Mouse (Mus musculus): ENCODE results near the gene Erbb3. TPM values are rescaled to one million over a fixed set of nuclear protein-coding genes. Genes with fewer than 3 reads are reported as not detected.
A peak's percentile ranks its signal among the peaks of the same experiment; 100 is the strongest.
"Not testable (repeated sequence)": the region's sequence is repeated elsewhere in the genome, so short reads cannot be mapped to it uniquely, and the experiment has no call there.

The Erbb3 gene
- polyA plus RNA-seq, 1 experiment from 2014 or later: 3.1 TPM

- Histone ChIP-seq H3K4me1 (peaks cover 38% of the 10 kb centered on the region), H3K36me3 (replicated peaks) (peaks cover 36% of the 10 kb centered on the region), H3K4me3 (peak overlapping the region; percentile 71), H3K27ac (peak overlapping the region; percentile 96)
- not testable (repeated sequence) for H3K27me3 ChIP-seq (ENCODE audit: poor library complexity, severe bottlenecking); DNase-seq (ENCODE audit: extremely low spot score, low spot score); H3K9me3 ChIP-seq
- WGBS: under 1% methylated on average over 30 of the region's 30 CpGs
Measured at GRCm38 (mm10) chr10:128548051-128548791, 41.2 kb downstream of the Erbb3 start.

DNA sequence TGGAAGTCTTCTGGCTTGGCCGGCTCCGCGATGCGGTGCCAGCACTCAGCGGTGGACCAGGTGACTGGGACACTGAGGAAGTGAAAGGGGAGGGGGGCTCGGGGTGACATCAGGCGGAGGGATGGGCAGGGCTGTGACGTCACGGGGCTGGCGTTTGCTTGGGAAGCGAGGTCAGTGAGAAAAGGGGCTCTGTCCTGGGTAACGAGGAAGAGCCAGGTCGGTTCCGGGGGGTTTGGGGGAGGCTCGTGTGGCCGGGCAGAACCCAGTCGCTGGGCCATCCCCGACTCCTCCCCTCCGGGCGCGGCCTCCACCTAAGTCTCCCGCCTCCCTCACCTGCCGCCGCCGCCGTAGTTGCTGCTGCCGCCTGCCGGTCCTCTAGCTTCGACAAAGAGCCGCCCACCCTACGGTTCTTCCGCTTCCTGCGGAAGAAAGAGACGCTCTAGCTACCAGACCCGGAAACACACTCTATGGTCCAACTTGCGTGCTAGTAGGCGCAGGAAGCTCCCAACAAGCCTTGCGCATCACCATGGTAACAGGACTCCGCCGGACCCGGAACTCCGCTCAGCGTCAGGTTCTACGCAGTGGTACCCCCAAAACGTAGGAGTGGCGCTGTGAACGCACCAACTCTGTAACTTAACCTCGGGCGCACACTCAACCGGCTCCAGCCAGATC is 42.0 kb downstream of the Erbb3 start, which contains the start of gene Zc3h10:
TSS of gene Zc3h10 (minus strand) at position 414 of the 672 bp plus-strand sequence.
- H3K4me1 ChIP-seq: peaks cover 40% of the 10 kb centered on the region
- H3K27me3 ChIP-seq (ENCODE audit: poor library complexity, severe bottlenecking): no peaks in the 10 kb centered on the region
- H3K36me3 ChIP-seq (replicated peaks): peaks cover 43% of the 10 kb centered on the region
- peak; percentile 95 for DNase-seq (ENCODE audit: extremely low spot score, low spot score)
- peak within 1 kb of the TSS; percentile 71 for H3K4me3 ChIP-seq
- no peaks in the 10 kb centered on the region for H3K9me3 ChIP-seq
- under 1% methylated on average over 50 of the region's 50 CpGs for WGBS
- peak within 1 kb of the TSS; percentile 96 for H3K27ac ChIP-seq

- Histone ChIP-seq H3K36me3 (replicated peaks) (peaks cover 50% of the 10 kb centered on the region), H3K9me3 (no peaks in the 10 kb centered on the region), H3K27me3 (ENCODE audit: poor library complexity, severe bottlenecking) (no peaks in the 10 kb centered on the region), H3K27ac (peak overlapping the region; percentile 96), H3K4me3 (peak overlapping the region; percentile 71), H3K4me1 (peaks cover 40% of the 10 kb centered on the region)
- DNase-seq (ENCODE audit: extremely low spot score, low spot score): no peak
- WGBS: 31% methylated on average over 7 of the region's 7 CpGs
Measured at GRCm38 (mm10) chr10:128546787-128547186, 42.7 kb downstream of the Erbb3 start.

DNA sequence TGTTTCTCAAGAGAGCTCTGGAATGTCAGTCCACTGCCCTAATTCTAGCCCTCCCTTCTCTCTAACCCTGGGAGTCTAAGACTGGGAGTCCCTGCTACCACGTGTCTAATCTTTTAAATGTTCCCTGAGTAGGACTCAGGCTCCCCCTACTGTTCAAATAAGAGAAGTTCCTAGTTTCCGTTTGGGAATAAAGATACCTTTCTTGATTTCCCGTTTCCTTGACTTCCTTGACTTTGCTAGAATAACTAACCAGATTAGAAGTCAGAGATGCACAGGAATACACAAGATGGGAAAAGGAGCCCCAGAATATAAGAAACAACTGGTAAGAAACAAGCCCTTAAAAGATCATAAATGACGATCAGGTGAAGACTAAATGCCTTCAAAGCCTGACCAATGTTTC is 43.1 kb downstream of the Erbb3 start:
- 16% methylated on average over 4 of the region's 4 CpGs for WGBS
- Histone ChIP-seq H3K27me3 (ENCODE audit: poor library complexity, severe bottlenecking) (no peaks in the 10 kb centered on the region), H3K4me1 (peaks cover 40% of the 10 kb centered on the region), H3K4me3 (peak overlapping the region; percentile 71), H3K27ac (peak overlapping the region; percentile 96), H3K36me3 (replicated peaks) (peaks cover 55% of the 10 kb centered on the region), H3K9me3 (no peaks in the 10 kb centered on the region)
- no peak for DNase-seq (ENCODE audit: extremely low spot score, low spot score)

DNA sequence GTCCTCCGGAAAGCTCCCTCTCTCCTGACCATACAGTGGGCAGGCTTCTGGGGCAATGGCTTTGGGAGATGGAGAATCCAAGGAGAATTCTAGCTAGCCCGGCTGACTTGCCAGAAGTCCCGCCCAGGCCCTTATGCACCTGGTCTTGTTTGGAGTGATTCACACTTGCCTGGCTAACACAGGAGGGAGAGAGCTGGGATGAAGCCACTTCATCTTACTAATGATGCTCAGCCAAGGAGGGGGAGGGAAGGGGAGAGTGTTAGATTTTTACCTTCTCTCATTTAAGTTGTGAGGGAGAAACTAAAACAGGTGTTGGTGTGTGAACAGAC is 43.9 kb downstream of the Erbb3 start:
- 93% methylated on average over 3 of the region's 3 CpGs for WGBS
- Histone ChIP-seq H3K4me3 (no peak overlapping the region), H3K36me3 (replicated peaks) (peaks cover 60% of the 10 kb centered on the region)

GRCm38 (mm10) chr10:128544674-128545569 is 44.5 kb downstream of the Erbb3 start:
- 96% methylated on average over 37 of the region's 37 CpGs for WGBS
- no peak for DNase-seq (ENCODE audit: extremely low spot score, low spot score)
- H3K36me3 ChIP-seq (replicated peaks): peaks cover 64% of the 10 kb centered on the region
- peaks cover 40% of the 10 kb centered on the region for H3K4me1 ChIP-seq
- H3K4me3 ChIP-seq: peak overlapping the region; percentile 0
- H3K27ac ChIP-seq: no peak overlapping the region
- H3K9me3 ChIP-seq: no peaks in the 10 kb centered on the region
- H3K27me3 ChIP-seq (ENCODE audit: poor library complexity, severe bottlenecking): no peaks in the 10 kb centered on the region

More for the DNA sequence above, 43.9 kb downstream of the Erbb3 start:
- H3K4me1 ChIP-seq: peaks cover 40% of the 10 kb centered on the region
- no peak for DNase-seq (ENCODE audit: extremely low spot score, low spot score)
- no peaks in the 10 kb centered on the region for H3K27me3 ChIP-seq (ENCODE audit: poor library complexity, severe bottlenecking)
- no peak overlapping the region for H3K27ac ChIP-seq
- H3K9me3 ChIP-seq: no peaks in the 10 kb centered on the region

DNA sequence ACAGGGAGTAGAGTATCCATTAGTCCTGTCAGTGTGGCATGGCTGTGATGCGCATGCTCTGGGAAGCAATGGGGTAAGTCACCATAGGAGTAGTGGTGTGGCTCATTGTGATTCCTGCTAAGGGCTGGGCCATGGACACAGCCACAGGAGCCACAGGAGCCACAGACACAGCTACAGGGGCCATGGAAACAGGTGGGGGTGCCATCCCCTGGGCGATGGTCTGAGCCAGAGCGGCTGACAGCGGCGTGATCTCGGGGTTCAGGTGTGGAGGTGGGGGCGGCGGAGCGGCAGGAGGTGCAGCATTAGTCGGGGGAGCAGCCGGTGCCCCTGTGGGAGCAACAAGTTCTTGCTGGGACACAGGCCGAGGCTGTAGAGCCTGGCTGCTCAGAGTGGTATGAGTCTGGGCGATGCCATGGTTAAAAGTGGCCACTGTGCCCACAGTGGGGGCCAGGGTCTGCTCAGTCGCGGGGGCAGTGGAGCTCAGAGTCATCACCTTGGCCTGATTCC is 45.2 kb downstream of the Erbb3 start:
- no peak overlapping the region for H3K27ac ChIP-seq
- peaks cover 64% of the 10 kb centered on the region for H3K36me3 ChIP-seq (replicated peaks)
- H3K27me3 ChIP-seq (ENCODE audit: poor library complexity, severe bottlenecking): no peaks in the 10 kb centered on the region
- peak overlapping the region; percentile 0; the same call in 1 of the 2 replicates for H3K4me3 ChIP-seq
- H3K9me3 ChIP-seq: no peaks in the 10 kb centered on the region
- WGBS: 97% methylated on average over 15 of the region's 15 CpGs
- peaks cover 37% of the 10 kb centered on the region for H3K4me1 ChIP-seq
- no peak for DNase-seq (ENCODE audit: extremely low spot score, low spot score)

GRCm38 (mm10) chr10:128543100-128543499 is 46.4 kb downstream of the Erbb3 start:
- 85% methylated on average over 2 of the region's 2 CpGs for WGBS

DNA sequence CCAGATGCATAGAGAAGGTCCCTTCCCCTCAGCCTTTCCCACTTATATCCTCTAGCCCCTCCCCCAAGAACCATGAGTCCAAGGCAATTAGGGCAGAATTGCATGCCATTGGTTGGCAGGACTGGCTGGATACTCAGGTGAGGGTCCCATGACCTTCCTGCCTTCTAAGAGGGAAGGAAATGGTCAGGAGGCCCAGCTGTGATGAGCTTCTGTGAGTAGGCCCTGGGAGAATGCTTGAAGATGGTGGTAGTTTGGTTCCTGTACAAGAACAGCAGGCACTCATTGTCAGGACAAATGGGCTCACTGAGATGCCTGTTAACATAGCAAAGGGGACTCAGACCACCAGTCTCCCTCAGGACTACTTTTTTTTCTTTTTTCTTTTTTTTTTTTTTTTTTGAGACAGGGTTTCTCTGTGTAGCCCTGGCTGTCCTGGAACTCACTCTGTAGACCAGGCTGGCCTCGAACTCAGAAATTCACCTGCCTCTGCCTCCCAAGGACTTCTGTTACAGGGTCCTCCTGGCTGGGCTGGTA is 51.0 kb downstream of the Erbb3 start:
- H3K27ac ChIP-seq: no peak overlapping the region
- no peak overlapping the region for H3K4me3 ChIP-seq
- no peak for DNase-seq (ENCODE audit: extremely low spot score, low spot score)
- WGBS: 89% methylated on average over 1 of the region's 1 CpGs
- H3K36me3 ChIP-seq (replicated peaks): peaks cover 30% of the 10 kb centered on the region
- no peaks in the 10 kb centered on the region for H3K9me3 ChIP-seq
- 0 out of 2 replicates have a peak, but pooled peaks cover 4% of the 10 kb centered on the region for H3K27me3 ChIP-seq (ENCODE audit: poor library complexity, severe bottlenecking)
- peaks cover 14% of the 10 kb centered on the region for H3K4me1 ChIP-seq

More at GRCm38 (mm10) chr10:128543100-128543499, 46.4 kb downstream of the Erbb3 start:
- Histone ChIP-seq H3K27ac (no peak overlapping the region), H3K27me3 (ENCODE audit: poor library complexity, severe bottlenecking) (no peaks in the 10 kb centered on the region), H3K36me3 (replicated peaks) (peaks cover 61% of the 10 kb centered on the region), H3K4me3 (no peak overlapping the region), H3K9me3 (no peaks in the 10 kb centered on the region), H3K4me1 (peaks cover 37% of the 10 kb centered on the region)
- DNase-seq (ENCODE audit: extremely low spot score, low spot score): no peak

DNA sequence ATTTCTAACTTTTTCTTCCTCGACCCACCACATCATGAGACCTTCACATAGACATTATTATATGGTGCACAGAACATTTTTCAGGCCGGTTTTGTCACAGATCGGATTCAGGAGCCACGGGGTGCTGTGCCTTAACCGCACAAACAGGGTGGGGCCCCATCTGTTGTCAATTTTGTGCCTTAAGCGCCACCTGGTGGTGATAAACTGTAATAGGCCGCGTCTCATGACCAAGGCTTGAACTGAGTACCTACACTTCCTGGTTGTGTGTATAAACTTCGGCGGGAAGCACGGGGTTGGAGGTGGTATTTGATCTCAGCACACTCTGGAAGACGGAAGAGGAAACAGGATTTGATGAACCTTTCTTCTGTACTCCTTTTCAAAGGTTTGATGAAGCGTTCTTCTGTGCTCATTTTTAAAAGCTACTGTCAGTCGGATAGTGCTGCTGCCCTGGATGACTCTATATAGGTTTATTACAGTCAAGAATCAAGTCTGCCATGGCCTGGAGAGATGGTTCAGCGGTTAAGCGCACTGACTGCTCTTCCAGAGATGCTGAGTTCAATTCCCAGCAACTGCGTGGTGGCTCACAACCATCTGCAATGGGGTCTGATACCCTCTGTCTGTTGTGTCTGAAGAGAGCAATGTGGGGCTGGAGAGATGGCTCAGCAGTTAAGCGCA is 53.0 kb downstream of the Erbb3 start:
- peak overlapping the region; percentile 29 for H3K4me3 ChIP-seq
- no peaks in the 10 kb centered on the region for H3K9me3 ChIP-seq
- WGBS: 19% methylated on average over 18 of the region's 18 CpGs
- DNase-seq (ENCODE audit: extremely low spot score, low spot score): peak; percentile 86
- 0 out of 2 replicates have a peak, but pooled peaks cover 4% of the 10 kb centered on the region for H3K27me3 ChIP-seq (ENCODE audit: poor library complexity, severe bottlenecking)
- H3K36me3 ChIP-seq (replicated peaks): peaks cover 10% of the 10 kb centered on the region
- H3K27ac ChIP-seq: peak overlapping the region; percentile 49; the same call in 1 of the 2 replicates
- peaks cover 10% of the 10 kb centered on the region for H3K4me1 ChIP-seq

- peaks cover 4% of the 10 kb centered on the region; the same call in 1 of the 2 replicates for H3K36me3 ChIP-seq (replicated peaks)
- H3K27ac ChIP-seq: peak overlapping the region; percentile 49; the same call in 1 of the 2 replicates
- no peak for DNase-seq (ENCODE audit: extremely low spot score, low spot score)
- 76% methylated on average over 4 of the region's 4 CpGs for whole genome bisulfite sequencing
- 0 out of 2 replicates have a peak, but pooled peaks cover 4% of the 10 kb centered on the region for H3K27me3 ChIP-seq (ENCODE audit: poor library complexity, severe bottlenecking)
- H3K9me3 ChIP-seq: no peaks in the 10 kb centered on the region
- H3K4me1 ChIP-seq: peaks cover 10% of the 10 kb centered on the region
- H3K4me3 ChIP-seq: peak overlapping the region; percentile 29
Measured at GRCm38 (mm10) chr10:128535624-128536265, 53.7 kb downstream of the Erbb3 start.
